ENCODE assay signal across 9 mouse cellular contexts in genomic region chr1:34511027-34511426, GRCm38 (mm10). TPM values are rescaled to one million over a fixed set of nuclear protein-coding genes. Genes with fewer than 3 reads are reported as not detected.
DNase-seq lines count a peak whose midpoint lies in the region; ATAC-seq and TF ChIP-seq lines count a peak whose summit lies in the region.
"Had no signal": no experiment of that assay in that cellular context is flagged by ENCODE, and none has a peak within 500 bp of the region (broad histone marks: within the 10 kb centered on the region; RNA-seq: fewer than 3 reads in every experiment).

No protein-coding gene starts in this region.

- intact Hi-C loops in gastrocnemius, postnatal 14 days (cut with DNase I; ENCODE audit: low total_unique reads), result no loop called here
- intact Hi-C loops in left cerebral cortex, adult 2 months (cut with DNase I), result loop anchor here (2.0 kb wide), 1 partner anchor 92 kb away; no protein-coding TSS in a partner anchor

- TF ChIP-seq CTCF in left cerebral cortex, adult 2 months (IDR thresholded peaks at IDR 0.05), result peak; percentile 70

- no peaks in the 10 kb centered on the region for H3K27me3 ChIP-seq in embryonic facial prominence, embryonic 11.5 days (ENCODE audit: control insufficient read depth, insufficient read depth, low read length)

- 6% methylated on average over 3 of the region's 3 CpGs for WGBS in embryonic facial prominence, embryonic 11.5 days

- no peak; the same call in 1 of the 2 replicates for ATAC-seq in embryonic facial prominence, embryonic 11.5 days (replicated peaks; ENCODE audit: insufficient number of reproducible peaks, low FRiP score, low TSS enrichment, low read depth)
- ATAC-seq in megakaryocyte-erythroid progenitor cell, adult 5-6 weeks (replicated peaks; ENCODE audit: low FRiP score, low TSS enrichment, poor library complexity, severe bottlenecking), result peak; percentile 74

- H3K36me3 ChIP-seq in embryonic facial prominence, embryonic 11.5 days (replicated peaks; ENCODE audit: control insufficient read depth, insufficient read depth, low read depth, low read length), result no peaks in the 10 kb centered on the region

- H3K9ac ChIP-seq in embryonic facial prominence, embryonic 11.5 days (replicated peaks; ENCODE audit: low read length), result no peak overlapping the region

- no peak overlapping the region for H3K4me3 ChIP-seq in embryonic facial prominence, embryonic 11.5 days (ENCODE audit: low read depth, low read length)
- H3K4me3 ChIP-seq in left cerebral cortex, adult 2 months, result no peak overlapping the region

- H3K4me2 ChIP-seq in embryonic facial prominence, embryonic 11.5 days (ENCODE audit: low read depth, low read length), result no peak overlapping the region

- H3K4me1 ChIP-seq in embryonic facial prominence, embryonic 11.5 days (ENCODE audit: control insufficient read depth, insufficient read depth, low read length), result no peaks in the 10 kb centered on the region

- DNase-seq in gastrocnemius, adult 18-20 months (ENCODE audit: low spot score), result peak; percentile 4
- DNase-seq in gastrocnemius, postnatal 14 days, result no peak
- DNase-seq in adrenal gland, postnatal 10 days, result peak; percentile 51
- DNase-seq in embryonic facial prominence, embryonic 11.5 days (ENCODE audit: low spot score), result peak; percentile 64
- peak; percentile 47 for DNase-seq in heart, postnatal 4 days
- DNase-seq in left cerebral cortex, adult 2 months (ENCODE audit: extremely low spot score in 1 of 2, low spot score in 2 of 2), result peak; percentile 15 to 43
- DNase-seq in spleen, postnatal 36 days (ENCODE audit: low spot score in 2 of 2), result peak; percentile 64 to 69

- no peak overlapping the region for H3K27ac ChIP-seq in embryonic facial prominence, embryonic 11.5 days (replicated peaks; ENCODE audit: low read depth, low read length)
- H3K27ac ChIP-seq in left cerebral cortex, adult 2 months, result no peak overlapping the region

- no peaks in the 10 kb centered on the region for H3K9me3 ChIP-seq in embryonic facial prominence, embryonic 11.5 days (replicated peaks; ENCODE audit: control insufficient read depth, low read length)

RNA-seq across cellular contexts. Expression of gene Prss39, which starts 12.8 kb away (rescaled TPM):
- not detected for total RNA-seq in gastrocnemius, adult 18-20 months (2021)
- not detected for total RNA-seq in gastrocnemius, postnatal 14 days (2021)
- total RNA-seq in adrenal gland, postnatal 10 days (2021), result not detected
- not detected in 2 replicates for polyA plus RNA-seq in embryonic facial prominence, embryonic 11.5 days (2014; fragmentation: Nextera tagmentation; extraction: Ambion mirVana)
- total RNA-seq in heart, postnatal 4 days (2021), result not detected
- not detected for total RNA-seq in left cerebral cortex, adult 2 months (2021)
- total RNA-seq in megakaryocyte-erythroid progenitor cell, adult 5-6 weeks (2014; fragmentation: Nextera tagmentation), result not detected in 2 replicates
- 1.2 TPM in 1 of 2 replicates, not detected in the other for total RNA-seq in megakaryocyte-erythroid progenitor cell, adult 5-6 weeks (2017)
- total RNA-seq: left cerebral cortex, postnatal 36 days had no signal

RNA-seq across cellular contexts. Expression of gene Cfc1, which starts 24.4 kb away (rescaled TPM):
- total RNA-seq in gastrocnemius, adult 18-20 months (2021), result not detected
- total RNA-seq in gastrocnemius, postnatal 14 days (2021), result not detected
- total RNA-seq in adrenal gland, postnatal 10 days (2021), result not detected
- polyA plus RNA-seq in embryonic facial prominence, embryonic 11.5 days (2014; fragmentation: Nextera tagmentation; extraction: Ambion mirVana), result not detected in 2 replicates
- total RNA-seq in heart, postnatal 4 days (2021), result not detected
- total RNA-seq in left cerebral cortex, adult 2 months (2021), result not detected
- total RNA-seq in megakaryocyte-erythroid progenitor cell, adult 5-6 weeks (2014; fragmentation: Nextera tagmentation), result not detected in 2 replicates
- not detected in 2 replicates for total RNA-seq in megakaryocyte-erythroid progenitor cell, adult 5-6 weeks (2017)
- total RNA-seq: left cerebral cortex, postnatal 36 days had no signal

RNA-seq across cellular contexts. Expression of gene Prss40, which starts 49.7 kb away (rescaled TPM):
- not detected for total RNA-seq in gastrocnemius, adult 18-20 months (2021)
- not detected for total RNA-seq in gastrocnemius, postnatal 14 days (2021)
- total RNA-seq in adrenal gland, postnatal 10 days (2021), result not detected
- not detected in 2 replicates for polyA plus RNA-seq in embryonic facial prominence, embryonic 11.5 days (2014; fragmentation: Nextera tagmentation; extraction: Ambion mirVana)
- not detected for total RNA-seq in heart, postnatal 4 days (2021)
- total RNA-seq in left cerebral cortex, adult 2 months (2021), result not detected
- total RNA-seq in megakaryocyte-erythroid progenitor cell, adult 5-6 weeks (2014; fragmentation: Nextera tagmentation), result not detected in 2 replicates
- not detected in 2 replicates for total RNA-seq in megakaryocyte-erythroid progenitor cell, adult 5-6 weeks (2017)
- total RNA-seq: left cerebral cortex, postnatal 36 days had no signal

RNA-seq across cellular contexts. Expression of gene Ptpn18, which starts 51.5 kb away (rescaled TPM):
- total RNA-seq in gastrocnemius, adult 18-20 months (2021), result 1 to 10 TPM; 1.4 to 1.9 TPM
- 1 to 10 TPM; 2.6 to 3.1 TPM for total RNA-seq in gastrocnemius, postnatal 14 days (2021)
- 10 to 100 TPM; 10.6 to 11.3 TPM for total RNA-seq in adrenal gland, postnatal 10 days (2021)
- 4.2 and 8.6 TPM in 2 replicates for polyA plus RNA-seq in embryonic facial prominence, embryonic 11.5 days (2014; fragmentation: Nextera tagmentation; extraction: Ambion mirVana)
- total RNA-seq in heart, postnatal 4 days (2021), result 1 to 10 TPM; 7.8 to 9.3 TPM
- 1 to 10 TPM; 4.7 to 6.0 TPM for total RNA-seq in left cerebral cortex, adult 2 months (2021)
- total RNA-seq in megakaryocyte-erythroid progenitor cell, adult 5-6 weeks (2014; fragmentation: Nextera tagmentation), result 12.5 and 40.1 TPM in 2 replicates
- 27.3 and 67.9 TPM in 2 replicates for total RNA-seq in megakaryocyte-erythroid progenitor cell, adult 5-6 weeks (2017)
